Mouse (Mus musculus) ES-E14 (cell line): ENCODE data around the gene Slc17a3. TPM values are rescaled to one million over a fixed set of nuclear protein-coding genes. Genes with fewer than 3 reads are reported as not detected.

Experiments used
- DNase-seq: peaks from one replicate; pipeline ENCODE4 v3.0.0-alpha.2; 2013; ENCODE audit warnings: low read depth, low spot score
- H3K27ac ChIP-seq: 2 replicates; pipeline ENCODE4 v1.5.1; 2012; ENCODE audit warnings: low read depth, mild to moderate bottlenecking, low read length, moderate library complexity, mixed read lengths; ENCODE audit not compliant: poor library complexity, insufficient read depth, severe bottlenecking
- H3K36me3 ChIP-seq: 2 replicates; pipeline ENCODE4 v1.6.1; 2012; ENCODE audit warnings: mild to moderate bottlenecking, low read length, moderate library complexity, mixed read lengths; ENCODE audit not compliant: control insufficient read depth, poor library complexity, insufficient read depth, severe bottlenecking
- H3K4me1 ChIP-seq, 2 experiments: fragments of 150-350 bp in 1 of 2; sonication (generic) in 1 of 2; 2 replicates each; pipeline ENCODE4 v1.6.1; 2012; ENCODE audit warnings: low read length in 2 of 2, mild to moderate bottlenecking in 1 of 2, mixed read lengths in 1 of 2; ENCODE audit not compliant: control insufficient read depth in 2 of 2, insufficient read depth in 2 of 2, poor library complexity in 1 of 2
- H3K4me3 ChIP-seq, 2 experiments: fragments of 150-350 bp in 1 of 2; sonication (generic) in 1 of 2; 2 replicates each; pipeline ENCODE4 v1.5.1; 2012; ENCODE audit warnings: low read length in 2 of 2, low read depth in 1 of 2, mild to moderate bottlenecking in 1 of 2, mixed read lengths in 1 of 2; ENCODE audit not compliant: insufficient read depth in 1 of 2, poor library complexity in 1 of 2, severe bottlenecking in 1 of 2
- H3K9ac ChIP-seq: 2 replicates; pipeline ENCODE4 v1.6.1; 2012; ENCODE audit warnings: low read depth, mild to moderate bottlenecking, low read length, mixed read lengths; ENCODE audit not compliant: poor library complexity, insufficient read depth, severe bottlenecking
- H3K9me3 ChIP-seq: fragments of 150-350 bp; sonication (generic); 2 replicates; pipeline ENCODE4 v1.6.1; 2012; ENCODE audit warnings: low read depth, mild to moderate bottlenecking, low read length; ENCODE audit not compliant: control insufficient read depth, insufficient read depth
- CHD2 ChIP-seq: IDR thresholded peaks from 2 replicates; pipeline ENCODE4 v1.6.1; 2014; ENCODE audit warnings: mild to moderate bottlenecking, low read depth, low read length, inconsistent platforms
- HCFC1 ChIP-seq: IDR thresholded peaks from 2 replicates; pipeline ENCODE4 v1.6.1; 2012; ENCODE audit warnings: low read length, inconsistent platforms, borderline replicate concordance; ENCODE audit not compliant: insufficient read depth
- MAFK ChIP-seq: IDR thresholded peaks from 2 replicates; pipeline ENCODE4 v1.6.1; 2014; ENCODE audit warnings: mild to moderate bottlenecking, low read depth, low read length, inconsistent platforms; ENCODE audit not compliant: insufficient read depth
- ZC3H11A ChIP-seq: IDR thresholded peaks from 2 replicates; pipeline ENCODE4 v1.6.1; 2012; ENCODE audit warnings: low read depth, mild to moderate bottlenecking, inconsistent platforms, low read length, borderline replicate concordance
- ZNF384 ChIP-seq: IDR thresholded peaks from 2 replicates; pipeline ENCODE4 v1.6.1; 2012; ENCODE audit warnings: low read depth, low read length, inconsistent platforms
- in situ Hi-C, 2 experiments: fragments of 600-800 bp; cut with MboI; formaldehyde crosslinking; loops; one replicate each; pipeline ENCODE4 v1.15.1; 2025; ENCODE audit warnings: low sequenced_read_pairs in 2 of 2, inconsistent platforms in 1 of 2; ENCODE audit not compliant: unreplicated experiment in 2 of 2
- total RNA-seq: library from RNA; depleted of rRNA; stranded (reverse); fragments of 300-350 nt; gene quantifications from 2 replicates; pipeline ENCODE4 v1.2.3, GENCODE M21; 2012

Slc17a3 gene
- total RNA-seq, 1 experiment, result not detected

DNA sequence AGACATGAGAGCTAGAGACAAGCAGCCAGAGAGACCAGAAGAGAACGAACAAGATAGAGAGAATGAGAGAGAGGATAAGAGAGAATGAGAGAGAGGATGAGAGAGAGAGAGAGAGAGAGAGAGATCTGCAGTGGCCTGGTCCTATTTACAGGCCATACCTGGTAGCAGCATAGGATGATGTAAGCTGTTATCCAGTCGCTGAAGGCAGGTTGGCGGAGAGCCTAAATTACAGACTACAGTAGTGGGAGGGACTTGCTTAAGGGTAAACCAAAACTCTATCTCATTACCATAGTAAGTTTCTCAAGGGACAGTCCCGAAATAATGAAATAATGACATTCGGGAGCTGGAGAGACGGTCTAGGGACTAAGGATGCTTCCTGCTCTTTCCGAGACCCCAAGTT lies 28.2 kb downstream of the Slc17a3 start, which contains the start of gene Slc17a1:
Gene Slc17a1 (plus strand): TSS at position 346 of the 400 bp plus-strand sequence.
- no peak for DNase-seq
- Histone ChIP-seq H3K27ac (no peak within 1 kb of the TSS), H3K4me1 (no peaks in the 10 kb centered on the region), H3K4me3 (no peak within 1 kb of the TSS), H3K9me3 (no peaks in the 10 kb centered on the region), H3K9ac (no peak within 1 kb of the TSS), H3K36me3 (no peaks in the 10 kb centered on the region)
- in situ Hi-C loops, result no loop called here
- TF ChIP-seq ZNF384 (no peak), MAFK (no peak), HCFC1 (no peak), ZC3H11A (no peak), CHD2 (no peak)

DNA sequence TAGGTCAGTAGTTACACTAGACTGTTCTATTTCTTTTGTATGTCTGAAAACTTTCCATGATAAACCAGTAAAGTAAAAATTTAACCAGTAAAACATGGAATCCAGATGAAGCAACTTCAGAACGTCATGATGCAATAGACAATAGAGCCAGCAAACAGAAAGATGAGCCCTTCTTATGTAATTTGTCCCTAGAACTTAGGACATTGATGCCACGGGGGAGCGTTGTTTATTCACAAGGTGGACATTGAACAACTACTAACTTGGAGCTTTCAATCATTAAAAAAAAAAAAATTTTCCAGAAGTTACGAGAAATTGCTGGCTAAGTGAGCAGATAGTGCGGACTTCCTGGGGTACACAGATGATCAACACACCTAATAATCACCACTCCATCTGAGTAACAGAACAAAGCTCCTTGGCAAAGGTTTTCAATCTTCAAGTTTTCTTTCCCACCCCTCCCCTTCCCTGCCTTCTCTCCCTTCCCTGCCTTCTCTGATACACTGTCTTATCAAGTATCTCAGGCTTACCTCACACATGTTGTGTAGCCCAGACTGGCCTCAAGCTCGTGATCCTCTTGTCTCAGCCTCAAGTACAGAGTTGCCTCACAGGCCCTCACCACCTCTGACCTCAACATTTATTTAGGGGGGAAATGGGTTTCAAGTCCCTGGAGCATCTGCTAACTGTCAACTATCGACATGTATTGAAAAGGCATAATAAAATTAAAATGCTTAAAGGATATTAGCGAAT lies 29.7 kb downstream of the Slc17a3 start:
- no peak for DNase-seq
- H3K9me3 ChIP-seq, result no peaks in the 10 kb centered on the region
- TF ChIP-seq ZNF384 (no peak), ZC3H11A (no peak), MAFK (no peak), CHD2 (no peak), HCFC1 (no peak)
- no peak overlapping the region for H3K4me3 ChIP-seq
- no peaks in the 10 kb centered on the region for H3K36me3 ChIP-seq
- H3K9ac ChIP-seq, result no peak overlapping the region
- in situ Hi-C loops, result no loop called here
- no peaks in the 10 kb centered on the region for H3K4me1 ChIP-seq
- H3K27ac ChIP-seq, result no peak overlapping the region

DNA sequence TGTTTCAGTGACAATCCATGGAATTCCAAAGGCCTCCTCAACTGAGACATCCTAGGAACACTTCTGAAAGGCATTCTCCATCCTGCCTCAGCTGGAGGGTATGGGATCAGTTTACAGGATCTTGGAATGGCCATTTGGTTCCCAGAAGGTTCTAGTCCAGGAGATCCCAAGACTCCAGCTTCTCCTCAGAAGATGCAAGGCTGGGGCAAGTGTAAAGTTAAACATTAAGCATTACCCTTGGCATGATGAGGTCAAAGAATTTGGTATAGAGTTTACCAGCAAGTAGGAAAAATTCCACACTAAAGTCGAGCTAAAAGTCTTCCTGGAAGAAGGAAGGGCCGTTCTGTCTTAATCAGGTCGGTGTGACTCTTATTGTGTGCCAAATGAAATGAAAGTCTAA lies 30.8 kb downstream of the Slc17a3 start:
- DNase-seq, result no peak
- Histone ChIP-seq H3K9me3 (no peaks in the 10 kb centered on the region), H3K27ac (no peak overlapping the region), H3K36me3 (no peaks in the 10 kb centered on the region), H3K4me3 (no peak overlapping the region), H3K9ac (no peak overlapping the region), H3K4me1 (no peaks in the 10 kb centered on the region)
- in situ Hi-C loops, result no loop called here
- TF ChIP-seq MAFK, result no peak

DNA sequence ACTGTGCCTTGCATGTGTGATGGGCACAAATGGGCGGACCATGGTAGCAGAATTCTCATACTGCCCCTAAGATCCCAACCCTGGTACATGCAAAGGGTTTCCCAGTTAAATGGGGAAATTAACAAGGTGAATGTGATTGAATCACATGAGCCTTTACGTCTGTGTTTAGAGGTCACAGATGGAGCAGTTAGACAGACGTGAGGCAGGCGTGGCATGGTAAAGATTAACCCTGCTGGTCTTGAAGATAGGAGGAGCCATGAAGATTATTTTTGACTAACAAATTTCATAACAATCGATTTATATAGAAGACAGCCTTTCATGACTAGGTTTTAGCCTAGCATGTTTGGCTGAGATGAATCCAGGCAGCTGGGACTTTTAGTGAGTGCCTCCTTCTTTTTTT lies 33.9 kb downstream of the Slc17a3 start:
- no peak overlapping the region for H3K9ac ChIP-seq
- no peak overlapping the region for H3K27ac ChIP-seq
- no peak overlapping the region for H3K4me3 ChIP-seq
- H3K4me1 ChIP-seq, result no peaks in the 10 kb centered on the region
- TF ChIP-seq CHD2, result no peak
- TF ChIP-seq HCFC1, result no peak
- no peak for TF ChIP-seq ZNF384
- no peak for TF ChIP-seq ZC3H11A
- TF ChIP-seq MAFK, result no peak
- DNase-seq, result no peak
- no peaks in the 10 kb centered on the region for H3K9me3 ChIP-seq
- in situ Hi-C loops, result no loop called here
- no peaks in the 10 kb centered on the region for H3K36me3 ChIP-seq

DNA sequence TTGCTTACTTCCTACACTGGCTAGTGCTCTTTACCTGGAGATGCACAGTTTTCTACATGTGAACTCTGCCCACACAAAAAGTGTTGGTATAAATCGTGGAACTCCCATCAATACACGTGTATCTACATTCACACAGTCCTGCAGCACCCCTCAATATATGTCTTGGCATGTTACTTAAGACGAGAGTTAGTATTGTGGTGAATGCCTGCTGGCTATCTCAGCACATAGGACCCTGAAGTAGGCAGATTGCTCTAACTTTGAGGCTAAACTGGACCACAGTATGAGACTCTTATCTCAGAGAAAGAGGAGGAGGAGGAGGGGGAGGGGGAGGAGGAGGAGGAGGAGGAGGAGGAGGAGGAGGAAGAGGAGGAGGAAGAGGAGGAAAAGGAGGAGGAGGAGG lies 39.9 kb downstream of the Slc17a3 start:
- DNase-seq, result no peak
- H3K4me1 ChIP-seq, result no peaks in the 10 kb centered on the region
- no peak overlapping the region for H3K4me3 ChIP-seq
- no peaks in the 10 kb centered on the region for H3K9me3 ChIP-seq
- TF ChIP-seq ZC3H11A, result no peak
- no peak for TF ChIP-seq CHD2
- no peak for TF ChIP-seq HCFC1
- TF ChIP-seq MAFK, result no peak
- TF ChIP-seq ZNF384, result no peak
- in situ Hi-C loops, result no loop called here
- H3K27ac ChIP-seq, result no peak overlapping the region
- no peak overlapping the region for H3K9ac ChIP-seq
- no peaks in the 10 kb centered on the region for H3K36me3 ChIP-seq
